Mouse (Mus musculus) heart, postnatal 0 days (tissue): ENCODE results near the gene Sema7a. TPM values are rescaled to one million over a fixed set of nuclear protein-coding genes. Genes with fewer than 3 reads are reported as not detected.
A peak's percentile ranks its signal among the peaks of the same experiment; 100 is the strongest.

Source experiments
- ATAC-seq: fragments of 200-750 bp; cut with Nextera tagmentation; 2 replicates; pipeline ENCODE4 v1.8.0; 2017; ENCODE audit warnings: low read depth, moderate number of reproducible peaks, moderate library complexity; ENCODE audit not compliant: insufficient read depth
- DNase-seq: peaks from one replicate; pipeline ENCODE4 v3.0.0-alpha.2; 2016; ENCODE audit warnings: low spot score
- H3K27ac ChIP-seq: fragments of 300-500 bp; sonication (generic); 2 replicates; pipeline ENCODE4 v1.5.1; 2014; ENCODE audit warnings: low read depth, mild to moderate bottlenecking
- H3K27me3 ChIP-seq: fragments of 300-500 bp; sonication (generic); 2 replicates; pipeline ENCODE4 v1.6.1; 2014; ENCODE audit warnings: low read length, mixed read lengths; ENCODE audit not compliant: control insufficient read depth, insufficient read depth
- H3K36me3 ChIP-seq: fragments of 300-500 bp; sonication (generic); replicated peaks from 2 replicates; pipeline ENCODE4 v1.6.1; 2014; ENCODE audit warnings: low read length, mixed read lengths; ENCODE audit not compliant: control insufficient read depth, insufficient read depth
- H3K4me1 ChIP-seq: fragments of 300-500 bp; sonication (generic); 2 replicates; pipeline ENCODE4 v1.6.1; 2014; ENCODE audit warnings: antibody characterized with exemption; ENCODE audit not compliant: control insufficient read depth, insufficient read depth
- H3K4me2 ChIP-seq: fragments of 300-500 bp; sonication (generic); 2 replicates; pipeline ENCODE4 v1.6.1; 2014; ENCODE audit warnings: low read depth, mild to moderate bottlenecking, low read length, moderate library complexity
- H3K4me3 ChIP-seq: fragments of 300-500 bp; sonication (generic); 2 replicates; pipeline ENCODE4 v1.5.1; 2014; ENCODE audit warnings: low read depth, low read length
- H3K9ac ChIP-seq: fragments of 300-500 bp; sonication (generic); replicated peaks from 2 replicates; pipeline ENCODE4 v1.6.1; 2014; ENCODE audit warnings: low read depth, low read length, mixed read lengths
- H3K9me3 ChIP-seq: fragments of 300-500 bp; sonication (generic); replicated peaks from 2 replicates; pipeline ENCODE4 v1.6.1; 2016; ENCODE audit warnings: low read length; ENCODE audit not compliant: control insufficient read depth
- CTCF ChIP-seq: IDR thresholded peaks from 2 replicates; pipeline ENCODE4 v1.5.1; 2016; ENCODE audit warnings: antibody characterized with exemption, control low read depth, low read depth
- EP300 ChIP-seq: IDR thresholded peaks from 2 replicates; pipeline ENCODE4 v1.6.1; 2016; ENCODE audit warnings: antibody characterized with exemption, low read depth
- WGBS: fragments of 180-500 bp; shearing (Covaris S2); extraction: QIAGEN DNeasy Blood & Tissue Kit; methylation state at CpG from one replicate; pipeline ENCODE4 v1.1.7; 2014; 5-methylcytosine and 5-hydroxymethylcytosine counted together
- polyA plus RNA-seq: library from polyadenylated mRNA; unstranded; fragments of >200 nt; fragmentation: Nextera tagmentation; extraction: Ambion mirVana; gene quantifications from 2 replicates; pipeline ENCODE4 v1.2.1, GENCODE M21; 2015
- total RNA-seq: library from RNA; depleted of rRNA; stranded (reverse); fragments of >200 nt; gene quantifications from 2 replicates; pipeline ENCODE4 v1.2.3, GENCODE M21; 2014; ENCODE audit warnings: low replicate concordance

The Sema7a gene
- total and polyA plus RNA-seq, 2 experiments from 2014 or later = 1.2 to 16.8 TPM

DNA sequence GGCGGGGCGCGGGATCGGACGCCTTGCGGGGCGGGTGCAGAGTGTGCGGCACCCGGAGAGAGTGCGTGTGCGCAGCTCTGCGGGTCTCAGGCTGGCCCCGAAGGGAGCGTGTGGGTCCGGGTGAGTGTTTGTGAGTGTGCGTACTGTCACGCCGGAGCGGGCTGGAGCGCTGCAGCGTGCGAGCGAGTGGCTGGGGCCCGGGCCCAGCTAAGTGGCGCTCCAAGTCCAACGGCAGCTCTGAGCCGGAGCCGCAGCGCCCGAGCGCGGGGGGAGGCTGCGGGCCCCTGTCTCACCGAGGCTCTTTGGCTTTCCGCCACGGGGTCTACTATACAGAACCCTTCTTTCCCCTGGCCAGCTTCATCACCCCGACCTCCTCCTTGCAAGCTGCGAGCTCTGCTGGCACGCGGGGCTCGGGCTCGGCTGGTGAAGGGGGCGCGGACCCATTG, 460 bp downstream of the Sema7a start:
- peak overlapping the region; percentile 76 for H3K9ac ChIP-seq
- H3K9me3 ChIP-seq = no peaks in the 10 kb centered on the region
- H3K27me3 ChIP-seq = peaks cover 55% of the 10 kb centered on the region
- no peaks in the 10 kb centered on the region; the same call in 1 of the 2 replicates for H3K4me1 ChIP-seq
- peak overlapping the region; percentile 16; the same call in 1 of the 2 replicates for H3K27ac ChIP-seq
- H3K36me3 ChIP-seq = no peaks in the 10 kb centered on the region
- ATAC-seq = peak; percentile 43
- DNase-seq = no peak
- H3K4me2 ChIP-seq = peak overlapping the region; percentile 88
- H3K4me3 ChIP-seq = peak overlapping the region; percentile 65
- under 1% methylated on average over 41 of the region's 44 CpGs for WGBS
- no peak for TF ChIP-seq EP300
- TF ChIP-seq CTCF = no peak

DNA sequence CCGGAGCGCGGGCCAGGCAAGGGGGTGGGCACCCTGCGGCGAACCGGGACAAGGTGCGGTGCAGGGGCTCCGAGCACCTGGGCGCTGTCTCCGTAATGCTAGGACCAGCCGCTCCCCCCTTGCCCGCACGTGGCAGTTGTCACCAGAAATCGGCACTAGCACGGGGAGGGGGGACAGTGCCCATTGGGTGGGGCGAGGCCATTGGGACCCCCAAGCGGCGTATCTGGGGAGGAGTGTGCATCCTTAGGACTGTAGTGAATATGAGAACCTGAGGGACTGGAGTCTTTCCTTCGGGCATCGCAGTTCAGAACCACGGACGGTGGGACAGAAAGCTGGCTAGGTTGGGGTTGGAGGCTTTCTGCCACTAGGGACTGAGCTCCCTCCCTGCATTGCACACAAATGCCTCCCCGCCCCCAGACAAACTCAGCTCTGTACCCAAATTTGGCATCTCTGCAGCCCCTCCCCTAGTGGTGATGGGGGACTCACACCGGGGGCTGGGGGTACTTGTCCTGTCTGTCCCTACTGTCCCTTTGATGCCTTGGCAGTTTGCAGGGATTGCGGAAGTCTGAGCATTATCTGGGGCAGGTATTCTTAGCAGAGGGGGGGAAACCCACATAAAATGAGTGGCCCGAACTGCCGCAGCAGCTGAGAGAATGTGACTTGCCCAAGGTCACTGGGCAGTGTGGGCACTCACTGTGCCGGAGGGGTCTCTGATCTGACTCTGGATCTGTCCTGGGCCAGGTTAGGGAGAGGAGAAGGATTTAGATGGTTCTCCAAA, 1.1 kb downstream of the Sema7a start:
- ATAC-seq (no peak), DNase-seq (no peak)
- H3K9me3 ChIP-seq = no peaks in the 10 kb centered on the region
- no peak for TF ChIP-seq EP300
- TF ChIP-seq CTCF = no peak
- peak overlapping the region; percentile 2; the same call in 1 of the 2 replicates for H3K27ac ChIP-seq
- H3K4me2 ChIP-seq = peak overlapping the region; percentile 88
- no peaks in the 10 kb centered on the region; the same call in 1 of the 2 replicates for H3K4me1 ChIP-seq
- H3K27me3 ChIP-seq = peaks cover 62% of the 10 kb centered on the region
- 5% methylated on average over 28 of the region's 28 CpGs for WGBS
- peak overlapping the region; percentile 76 for H3K9ac ChIP-seq
- H3K4me3 ChIP-seq = peak overlapping the region; percentile 65
- H3K36me3 ChIP-seq = no peaks in the 10 kb centered on the region

DNA sequence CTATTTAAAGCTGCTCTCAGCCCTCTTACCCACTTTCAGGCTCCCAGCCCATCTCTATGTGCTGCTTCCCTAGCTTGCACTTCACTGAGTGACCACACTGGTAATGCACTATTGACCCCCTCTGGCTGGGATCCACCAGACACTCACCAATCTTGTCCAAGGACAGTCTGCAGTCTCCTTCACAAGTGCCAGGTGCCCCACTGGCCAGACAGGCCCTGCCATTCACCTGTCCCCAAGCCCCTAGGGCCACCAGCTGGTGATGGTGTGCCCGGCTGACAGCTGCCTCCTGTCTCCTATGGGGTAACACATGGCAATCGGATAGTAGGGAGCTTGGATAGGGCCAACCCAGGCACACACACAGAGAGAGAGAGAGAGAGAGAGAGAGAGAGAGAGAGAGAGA, 2.1 kb downstream of the Sema7a start:
- no peak for TF ChIP-seq EP300
- 55% methylated on average over 2 of the region's 2 CpGs for WGBS
- ATAC-seq (no peak), DNase-seq (no peak)
- Histone ChIP-seq H3K9me3 (no peaks in the 10 kb centered on the region), H3K27me3 (peaks cover 64% of the 10 kb centered on the region), H3K9ac (no peak overlapping the region; the same call in 1 of the 2 replicates), H3K27ac (no peak overlapping the region), H3K4me2 (peak overlapping the region; percentile 88), H3K36me3 (no peaks in the 10 kb centered on the region), H3K4me1 (no peaks in the 10 kb centered on the region; the same call in 1 of the 2 replicates), H3K4me3 (peak overlapping the region; percentile 65)

DNA sequence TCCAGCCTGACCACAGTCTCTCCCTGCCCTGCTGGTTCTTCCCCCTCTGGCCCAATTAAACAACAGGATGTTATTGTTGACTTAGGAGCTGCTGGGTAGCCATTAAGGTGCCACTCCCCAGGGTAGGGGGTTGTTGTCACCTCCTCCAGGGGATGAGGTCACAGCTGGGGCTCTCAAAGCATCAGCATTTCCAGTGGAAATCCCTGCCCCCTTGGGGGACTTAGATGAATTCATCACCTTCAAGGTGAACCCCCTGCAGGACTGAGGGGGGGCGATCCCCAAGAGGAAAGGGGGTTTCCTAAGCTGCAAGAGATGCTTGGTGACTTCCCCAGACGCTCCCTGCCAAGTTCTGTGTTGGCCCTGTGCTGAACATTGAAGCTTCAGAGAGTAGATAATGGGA, 3.2 kb downstream of the Sema7a start:
- peaks cover 60% of the 10 kb centered on the region for H3K27me3 ChIP-seq

DNA sequence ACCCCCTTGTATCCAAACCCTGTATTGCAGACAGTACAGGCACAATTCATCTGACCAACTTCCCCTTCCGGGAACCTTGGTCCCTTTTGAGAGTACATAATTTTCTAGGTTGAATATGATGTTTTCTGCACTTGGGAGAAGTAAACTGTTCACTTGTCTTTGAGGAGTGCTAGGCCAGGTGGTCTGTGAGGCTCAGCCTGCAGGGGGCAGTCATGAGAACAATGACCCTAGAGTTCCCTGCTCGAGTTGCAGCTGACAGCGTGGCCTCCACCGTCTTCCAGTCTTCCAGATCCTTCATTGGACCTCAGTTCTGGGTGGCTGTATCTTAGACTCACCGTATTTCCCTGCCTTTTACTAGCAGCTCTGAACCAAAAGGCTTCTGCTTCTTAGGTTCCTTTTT, 4.7 kb downstream of the Sema7a start:
- Histone ChIP-seq H3K4me2 (no peak overlapping the region), H3K36me3 (no peaks in the 10 kb centered on the region), H3K9ac (no peak overlapping the region), H3K27ac (no peak overlapping the region), H3K4me1 (no peaks in the 10 kb centered on the region; the same call in 1 of the 2 replicates), H3K9me3 (no peaks in the 10 kb centered on the region), H3K27me3 (peaks cover 48% of the 10 kb centered on the region), H3K4me3 (no peak overlapping the region)
- ATAC-seq = no peak
- 15% methylated on average over 5 of the region's 5 CpGs for WGBS
- peak; percentile 26 for DNase-seq
- TF ChIP-seq CTCF = peak; percentile 63
- no peak for TF ChIP-seq EP300

More for the DNA sequence above, 3.2 kb downstream of the Sema7a start:
- Histone ChIP-seq H3K27ac (no peak overlapping the region), H3K4me2 (peak overlapping the region; percentile 88), H3K36me3 (no peaks in the 10 kb centered on the region), H3K9ac (no peak overlapping the region), H3K4me3 (peak overlapping the region; percentile 65), H3K4me1 (no peaks in the 10 kb centered on the region; the same call in 1 of the 2 replicates), H3K9me3 (no peaks in the 10 kb centered on the region)
- no peak for TF ChIP-seq CTCF
- no peak for TF ChIP-seq EP300
- ATAC-seq = no peak
- DNase-seq = no peak
- 33% methylated on average over 2 of the region's 2 CpGs for WGBS
